Mouse (Mus musculus) intestine, embryonic 15.5 days (tissue): ENCODE measurements around the gene Cntn5. TPM values are rescaled to one million over a fixed set of nuclear protein-coding genes. Genes with fewer than 3 reads are reported as not detected.

ENCODE experiments used
- ATAC-seq: fragments of 200-750 bp; cut with Nextera tagmentation; 2 replicates; pipeline ENCODE4 v1.8.0; 2017; ENCODE audit warnings: moderate TSS enrichment, moderate library complexity
- H3K27ac ChIP-seq: fragments of 300-500 bp; sonication (generic); 2 replicates; pipeline ENCODE4 v1.5.1; 2015; ENCODE audit warnings: mild to moderate bottlenecking, inconsistent platforms
- H3K27me3 ChIP-seq: fragments of 300-500 bp; sonication (generic); replicated peaks from 2 replicates; pipeline ENCODE4 v1.6.1; 2015; ENCODE audit warnings: inconsistent platforms
- H3K36me3 ChIP-seq: fragments of 300-500 bp; sonication (generic); 2 replicates; pipeline ENCODE4 v1.6.1; 2015; ENCODE audit warnings: inconsistent platforms
- H3K4me1 ChIP-seq: fragments of 300-500 bp; sonication (generic); replicated peaks from 2 replicates; pipeline ENCODE4 v1.6.1; 2015; ENCODE audit warnings: inconsistent platforms
- H3K4me2 ChIP-seq: fragments of 300-500 bp; sonication (generic); replicated peaks from 2 replicates; pipeline ENCODE4 v1.6.1; 2015; ENCODE audit warnings: mild to moderate bottlenecking, inconsistent platforms
- H3K4me3 ChIP-seq: fragments of 300-500 bp; sonication (generic); replicated peaks from 2 replicates; pipeline ENCODE4 v1.5.1; 2015; ENCODE audit warnings: inconsistent platforms
- H3K9ac ChIP-seq: fragments of 300-500 bp; sonication (generic); 2 replicates; pipeline ENCODE4 v1.6.1; 2015; ENCODE audit warnings: inconsistent platforms
- H3K9me3 ChIP-seq: fragments of 300-500 bp; sonication (generic); 2 replicates; pipeline ENCODE4 v1.6.1; 2016; ENCODE audit warnings: inconsistent platforms
- WGBS: fragments of 180-500 bp; shearing (Covaris S2); methylation state at CpG from one replicate; pipeline ENCODE4 v1.1.7; 2015; 5-methylcytosine and 5-hydroxymethylcytosine counted together
- polyA plus RNA-seq: library from polyadenylated mRNA; unstranded; fragments of >200 nt; fragmentation: Nextera tagmentation; extraction: Ambion mirVana; gene quantifications from 2 replicates; pipeline ENCODE4 v1.2.1, GENCODE M21; 2015

Cntn5 gene
- polyA plus RNA-seq, 1 experiment from 2014 or later = 0.57 TPM

- Histone ChIP-seq H3K4me3 (no peak overlapping the region), H3K4me1 (no peaks in the 10 kb centered on the region), H3K36me3 (no peaks in the 10 kb centered on the region), H3K9me3 (no peaks in the 10 kb centered on the region), H3K27ac (no peak overlapping the region), H3K4me2 (no peak overlapping the region), H3K27me3 (no peaks in the 10 kb centered on the region), H3K9ac (no peak overlapping the region)
- ATAC-seq = no peak
- 89% methylated on average over 4 of the region's 4 CpGs for WGBS
Observed at GRCm38 (mm10) chr9:10381701-10382100, 522.9 kb downstream of the Cntn5 start.

GRCm38 (mm10) chr9:10376261-10376660, 528.3 kb downstream of the Cntn5 start:
- H3K27ac ChIP-seq = no peak overlapping the region
- no peak for ATAC-seq

DNA sequence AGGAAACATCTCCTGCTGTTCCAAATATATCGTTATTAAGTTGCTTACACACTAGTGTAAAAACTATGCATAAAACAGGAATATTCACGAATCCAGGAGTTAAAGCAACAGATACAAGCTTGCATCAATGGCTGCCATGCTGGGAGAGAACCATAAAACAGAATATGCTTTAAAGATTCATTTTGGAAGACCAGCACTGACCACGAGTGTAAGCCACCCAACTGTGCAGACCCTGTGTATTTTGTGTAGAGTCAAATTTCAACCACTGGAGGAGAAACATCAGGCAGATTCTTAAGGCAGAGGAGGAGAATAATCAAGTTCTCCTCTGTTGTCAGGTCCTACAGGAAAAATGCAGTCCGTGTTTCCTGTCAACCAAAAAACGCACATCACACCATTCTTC, 535.6 kb downstream of the Cntn5 start:
- Histone ChIP-seq H3K9me3 (no peaks in the 10 kb centered on the region), H3K4me1 (no peaks in the 10 kb centered on the region), H3K4me3 (no peak overlapping the region), H3K27ac (no peak overlapping the region), H3K9ac (no peak overlapping the region), H3K27me3 (no peaks in the 10 kb centered on the region), H3K4me2 (no peak overlapping the region), H3K36me3 (no peaks in the 10 kb centered on the region)
- ATAC-seq = no peak
- WGBS = 77% methylated on average over 5 of the region's 5 CpGs

More at GRCm38 (mm10) chr9:10376261-10376660, 528.3 kb downstream of the Cntn5 start:
- no peak overlapping the region for H3K4me3 ChIP-seq
- no peaks in the 10 kb centered on the region for H3K36me3 ChIP-seq
- H3K9me3 ChIP-seq = no peaks in the 10 kb centered on the region
- H3K4me2 ChIP-seq = no peak overlapping the region
- no peaks in the 10 kb centered on the region for H3K27me3 ChIP-seq
- H3K9ac ChIP-seq = no peak overlapping the region
- no peaks in the 10 kb centered on the region for H3K4me1 ChIP-seq

DNA sequence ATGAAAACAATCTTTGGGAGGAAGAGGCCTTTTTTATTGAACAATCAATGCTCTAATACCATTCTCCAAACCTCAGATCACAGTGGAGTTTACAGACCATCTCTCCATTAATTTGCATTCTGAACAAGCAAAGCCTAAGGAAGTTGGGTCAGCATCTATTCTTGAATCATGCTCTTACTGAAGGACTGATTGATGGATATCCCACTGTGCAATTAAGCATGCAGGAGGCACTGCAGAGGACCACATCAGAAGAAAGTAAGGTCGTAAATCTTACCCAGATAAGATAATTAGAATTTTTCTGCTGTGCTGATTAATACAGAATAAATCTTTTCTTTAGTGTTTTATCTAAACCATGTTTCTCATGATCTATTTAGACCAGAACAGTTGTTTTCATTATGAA, 536.2 kb downstream of the Cntn5 start:
- no peak for ATAC-seq
- Histone ChIP-seq H3K4me1 (no peaks in the 10 kb centered on the region), H3K36me3 (no peaks in the 10 kb centered on the region), H3K9me3 (no peaks in the 10 kb centered on the region), H3K27me3 (no peaks in the 10 kb centered on the region), H3K4me2 (no peak overlapping the region), H3K4me3 (no peak overlapping the region), H3K9ac (no peak overlapping the region), H3K27ac (no peak overlapping the region)
- 52% methylated on average over 1 of the region's 1 CpGs for WGBS

DNA sequence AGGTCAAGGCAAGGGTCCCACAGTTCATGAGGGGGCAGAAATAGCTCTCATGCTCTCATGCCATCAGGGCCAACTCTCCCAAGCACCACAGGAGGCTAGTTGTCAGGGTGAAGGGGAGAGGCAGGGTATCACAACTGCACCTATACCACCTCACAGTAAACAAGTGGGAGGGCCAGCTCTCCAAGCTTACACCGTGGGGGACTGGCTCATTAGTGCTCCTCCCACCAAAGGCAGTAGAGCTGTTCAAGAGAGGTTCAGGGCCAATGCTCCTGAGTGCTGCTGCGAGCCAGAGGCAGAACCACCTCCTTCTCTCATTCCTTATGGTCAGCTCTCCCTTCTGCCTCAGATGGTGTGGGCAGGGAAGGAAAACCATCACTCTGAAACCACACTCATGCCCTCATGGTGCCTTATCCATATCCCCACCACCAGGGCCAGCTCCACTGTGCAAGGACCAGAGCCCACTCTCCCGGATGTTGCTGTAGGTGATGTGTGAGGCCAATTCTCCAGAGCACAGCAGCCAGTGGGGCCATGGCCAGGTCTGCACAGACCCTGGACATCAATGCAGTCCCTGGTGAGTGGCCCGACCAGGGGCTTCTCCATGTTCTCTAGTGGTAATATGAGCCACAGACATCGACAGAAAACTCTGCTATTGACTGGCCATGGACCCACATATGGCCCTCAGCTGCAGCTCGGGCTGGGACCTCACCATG, 538.2 kb downstream of the Cntn5 start:
- H3K4me1 ChIP-seq = no peaks in the 10 kb centered on the region
- H3K36me3 ChIP-seq = no peaks in the 10 kb centered on the region
- no peaks in the 10 kb centered on the region for H3K9me3 ChIP-seq
- H3K27ac ChIP-seq = no peak overlapping the region
- no peak overlapping the region for H3K4me2 ChIP-seq
- H3K9ac ChIP-seq = no peak overlapping the region
- H3K4me3 ChIP-seq = no peak overlapping the region
- H3K27me3 ChIP-seq = no peaks in the 10 kb centered on the region
- WGBS = 70% methylated on average over 6 of the region's 6 CpGs
- no peak for ATAC-seq

- ATAC-seq = no peak
- no peaks in the 10 kb centered on the region for H3K27me3 ChIP-seq
- no peak overlapping the region for H3K9ac ChIP-seq
- H3K4me2 ChIP-seq = no peak overlapping the region
- no peak overlapping the region for H3K4me3 ChIP-seq
- H3K27ac ChIP-seq = no peak overlapping the region
- H3K4me1 ChIP-seq = no peaks in the 10 kb centered on the region
- 90% methylated on average over 4 of the region's 4 CpGs for WGBS
- H3K9me3 ChIP-seq = no peaks in the 10 kb centered on the region
- H3K36me3 ChIP-seq = no peaks in the 10 kb centered on the region
Observed at GRCm38 (mm10) chr9:10350909-10351655, 553.5 kb downstream of the Cntn5 start.

DNA sequence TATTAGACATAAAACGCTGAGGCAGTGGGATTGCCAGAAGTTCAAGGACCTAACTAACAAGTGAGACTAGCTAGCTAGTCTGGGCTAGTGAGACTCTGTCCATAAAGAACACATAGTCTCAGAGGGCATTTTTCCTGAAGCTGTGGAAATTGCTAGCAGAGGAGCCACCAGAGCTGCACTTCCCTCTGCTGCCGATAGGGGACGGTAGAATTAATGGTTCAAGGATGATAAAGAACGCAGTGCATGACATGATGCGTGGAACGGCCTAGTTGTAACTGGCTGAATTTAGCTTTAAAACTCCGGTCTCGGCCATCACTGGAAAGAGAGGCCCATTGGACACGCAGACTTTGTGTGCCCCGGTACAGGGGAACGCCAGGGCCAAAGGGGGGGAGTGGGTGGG, 555.8 kb downstream of the Cntn5 start:
- ATAC-seq = no peak
- no peaks in the 10 kb centered on the region for H3K9me3 ChIP-seq
- H3K4me1 ChIP-seq = no peaks in the 10 kb centered on the region
- no peaks in the 10 kb centered on the region for H3K27me3 ChIP-seq
- 77% methylated on average over 11 of the region's 11 CpGs for WGBS
- no peak overlapping the region for H3K9ac ChIP-seq
- H3K36me3 ChIP-seq = no peaks in the 10 kb centered on the region
- H3K4me2 ChIP-seq = no peak overlapping the region
- H3K27ac ChIP-seq = no peak overlapping the region
- no peak overlapping the region for H3K4me3 ChIP-seq

- Histone ChIP-seq H3K36me3 (no peaks in the 10 kb centered on the region), H3K4me2 (no peak overlapping the region), H3K27me3 (no peaks in the 10 kb centered on the region), H3K27ac (no peak overlapping the region), H3K4me1 (no peaks in the 10 kb centered on the region), H3K9ac (no peak overlapping the region), H3K4me3 (no peak overlapping the region), H3K9me3 (no peaks in the 10 kb centered on the region)
- 41% methylated on average over 4 of the region's 4 CpGs for WGBS
- ATAC-seq = no peak
Observed at GRCm38 (mm10) chr9:10348222-10348621, 556.4 kb downstream of the Cntn5 start.

GRCm38 (mm10) chr9:10340751-10341150, 563.8 kb downstream of the Cntn5 start:
- Histone ChIP-seq H3K9ac (no peak overlapping the region), H3K27me3 (no peaks in the 10 kb centered on the region), H3K36me3 (no peaks in the 10 kb centered on the region), H3K27ac (no peak overlapping the region), H3K4me3 (no peak overlapping the region), H3K9me3 (no peaks in the 10 kb centered on the region), H3K4me1 (no peaks in the 10 kb centered on the region), H3K4me2 (no peak overlapping the region)
- no peak for ATAC-seq

DNA sequence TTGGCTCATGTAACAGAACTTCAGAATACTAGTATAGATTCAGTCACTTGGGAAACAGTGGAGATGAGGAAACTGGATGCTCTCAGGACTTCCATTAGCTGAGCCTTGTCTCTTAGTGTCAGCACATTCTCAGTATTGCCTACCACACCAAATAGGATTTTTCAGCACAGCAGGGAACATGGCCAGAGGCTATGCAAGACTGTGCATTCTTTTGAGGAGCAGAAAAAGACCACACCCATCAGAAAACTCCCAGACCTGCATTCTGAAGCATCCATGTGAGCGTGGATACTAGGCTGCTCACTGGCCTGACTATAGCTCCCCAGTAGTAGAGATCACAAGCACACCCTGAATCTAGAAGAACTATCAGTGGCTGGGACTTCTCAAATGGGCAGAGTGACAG, 564.9 kb downstream of the Cntn5 start:
- Histone ChIP-seq H3K27me3 (no peaks in the 10 kb centered on the region), H3K4me3 (no peak overlapping the region), H3K36me3 (no peaks in the 10 kb centered on the region), H3K4me1 (no peaks in the 10 kb centered on the region), H3K9ac (no peak overlapping the region), H3K27ac (no peak overlapping the region), H3K9me3 (no peaks in the 10 kb centered on the region), H3K4me2 (no peak overlapping the region)
- no peak for ATAC-seq
- 76% methylated on average over 1 of the region's 1 CpGs for WGBS

GRCm38 (mm10) chr9:10324697-10325368, 579.7 kb downstream of the Cntn5 start:
- no peaks in the 10 kb centered on the region for H3K36me3 ChIP-seq
- H3K4me3 ChIP-seq = no peak overlapping the region
- H3K9me3 ChIP-seq = no peaks in the 10 kb centered on the region
- no peak overlapping the region for H3K4me2 ChIP-seq
- no peaks in the 10 kb centered on the region for H3K4me1 ChIP-seq
- ATAC-seq = no peak
- WGBS = 42% methylated on average over 7 of the region's 7 CpGs
- H3K27ac ChIP-seq = no peak overlapping the region
- no peak overlapping the region for H3K9ac ChIP-seq
- H3K27me3 ChIP-seq = no peaks in the 10 kb centered on the region

GRCm38 (mm10) chr9:10269342-10269741, 635.2 kb downstream of the Cntn5 start:
- Histone ChIP-seq H3K4me2 (no peak overlapping the region), H3K27me3 (no peaks in the 10 kb centered on the region), H3K9me3 (no peaks in the 10 kb centered on the region), H3K9ac (no peak overlapping the region), H3K4me1 (no peaks in the 10 kb centered on the region), H3K36me3 (no peaks in the 10 kb centered on the region), H3K27ac (no peak overlapping the region), H3K4me3 (no peak overlapping the region)
- no peak for ATAC-seq
- WGBS = 37% methylated on average over 2 of the region's 2 CpGs
